Mouse (Mus musculus) right cerebral cortex, adult 18-20 months (tissue): Measurements from ENCODE around the gene Tmem214.

Experiments used
- DNase-seq: peaks from one replicate; pipeline ENCODE4 v3.0.0; 2022; ENCODE audit warnings: mixed read lengths

The Tmem214 gene

DNA sequence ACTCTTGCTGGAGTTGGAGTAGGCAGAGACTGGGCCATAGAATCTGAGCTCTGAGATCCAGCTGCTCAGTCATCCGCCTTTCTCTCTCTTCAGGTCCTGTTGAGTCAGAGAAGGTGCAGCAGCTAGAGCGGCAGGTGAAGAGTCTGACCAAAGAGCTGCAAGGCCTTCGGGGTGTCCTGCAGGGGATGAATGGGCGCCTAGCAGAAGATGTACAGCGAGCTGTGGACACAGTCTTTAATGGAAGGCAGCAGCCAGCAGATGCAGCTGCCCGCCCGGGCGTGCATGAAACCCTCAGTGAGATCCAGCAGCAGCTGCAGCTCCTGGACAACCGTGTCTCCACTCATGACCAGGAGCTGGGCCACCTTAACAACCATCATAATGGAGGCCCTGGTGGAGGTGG lies 49.0 kb downstream of the Tmem214 start:
- DNase-seq = no peak

DNA sequence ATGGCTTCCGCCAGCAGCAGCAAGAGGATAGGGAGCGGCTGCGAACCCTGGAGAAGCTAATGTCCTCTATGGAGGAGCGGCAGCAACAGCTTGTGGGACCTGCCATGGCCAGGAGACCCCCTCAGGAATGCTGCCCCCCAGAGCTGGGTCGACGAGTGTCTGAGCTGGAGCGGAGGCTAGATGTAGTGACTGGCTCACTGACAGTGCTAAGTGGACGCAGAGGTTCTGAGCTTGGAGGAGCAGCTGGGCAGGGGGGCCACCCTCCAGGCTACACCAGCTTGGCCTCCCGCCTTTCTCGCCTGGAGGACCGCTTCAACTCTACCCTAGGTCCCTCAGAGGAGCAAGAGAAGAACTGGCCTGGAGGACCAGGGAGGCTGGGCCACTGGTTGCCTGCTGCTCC lies 49.5 kb downstream of the Tmem214 start:
- DNase-seq = no peak

DNA sequence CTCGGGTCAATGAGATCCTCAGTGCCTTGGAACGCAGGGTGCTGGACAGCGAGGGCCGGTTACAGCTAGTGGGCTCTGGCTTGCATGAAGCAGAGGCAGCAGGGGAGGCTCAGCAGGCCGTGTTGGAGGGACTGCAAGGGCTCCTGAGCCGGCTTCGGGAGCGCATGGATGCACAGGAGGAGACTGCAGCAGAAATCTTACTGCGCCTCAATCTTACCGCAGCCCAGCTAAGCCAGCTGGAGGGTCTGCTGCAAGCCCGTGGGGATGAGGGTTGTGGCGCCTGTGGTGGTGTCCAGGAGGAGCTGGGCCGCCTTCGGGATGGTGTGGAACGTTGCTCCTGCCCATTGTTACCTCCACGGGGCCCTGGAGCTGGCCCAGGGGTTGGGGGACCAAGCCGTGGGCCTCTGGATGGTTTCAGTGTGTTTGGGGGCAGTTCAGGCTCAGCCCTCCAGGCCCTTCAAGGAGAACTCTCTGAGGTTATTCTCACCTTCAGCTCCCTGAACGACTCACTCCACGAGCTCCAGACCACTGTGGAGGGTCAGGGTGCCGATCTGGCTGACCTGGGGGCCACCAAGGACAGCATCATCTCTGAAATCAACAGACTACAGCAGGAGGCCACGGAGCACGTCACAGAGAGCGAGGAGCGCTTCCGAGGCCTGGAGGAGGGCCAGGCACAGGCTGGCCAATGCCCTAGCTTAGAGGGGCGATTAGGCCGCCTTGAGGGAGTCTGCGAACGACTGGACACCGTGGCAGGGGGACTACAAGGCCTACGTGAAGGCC lies 50.3 kb downstream of the Tmem214 start:
- DNase-seq = no peak

DNA sequence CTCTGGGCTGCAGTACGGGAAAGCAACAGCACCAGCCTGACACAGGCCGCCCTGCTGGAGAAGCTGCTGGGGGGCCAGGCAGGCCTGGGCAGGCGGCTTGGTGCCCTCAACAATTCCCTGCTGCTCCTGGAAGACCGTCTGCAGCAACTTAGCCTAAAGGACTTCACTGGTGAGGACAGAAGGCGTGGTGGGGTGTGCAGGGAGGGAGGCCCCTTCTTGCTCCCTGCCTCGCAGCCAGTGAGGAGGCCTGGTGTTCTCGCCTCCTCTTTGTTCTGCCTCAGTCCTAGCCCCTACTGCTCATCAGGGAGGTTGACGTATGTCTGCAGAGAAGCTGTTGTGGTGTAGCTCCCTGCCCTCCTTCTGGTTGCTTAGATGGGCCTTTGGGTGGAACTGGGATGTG lies 50.9 kb downstream of the Tmem214 start:
- DNase-seq = no peak

DNA sequence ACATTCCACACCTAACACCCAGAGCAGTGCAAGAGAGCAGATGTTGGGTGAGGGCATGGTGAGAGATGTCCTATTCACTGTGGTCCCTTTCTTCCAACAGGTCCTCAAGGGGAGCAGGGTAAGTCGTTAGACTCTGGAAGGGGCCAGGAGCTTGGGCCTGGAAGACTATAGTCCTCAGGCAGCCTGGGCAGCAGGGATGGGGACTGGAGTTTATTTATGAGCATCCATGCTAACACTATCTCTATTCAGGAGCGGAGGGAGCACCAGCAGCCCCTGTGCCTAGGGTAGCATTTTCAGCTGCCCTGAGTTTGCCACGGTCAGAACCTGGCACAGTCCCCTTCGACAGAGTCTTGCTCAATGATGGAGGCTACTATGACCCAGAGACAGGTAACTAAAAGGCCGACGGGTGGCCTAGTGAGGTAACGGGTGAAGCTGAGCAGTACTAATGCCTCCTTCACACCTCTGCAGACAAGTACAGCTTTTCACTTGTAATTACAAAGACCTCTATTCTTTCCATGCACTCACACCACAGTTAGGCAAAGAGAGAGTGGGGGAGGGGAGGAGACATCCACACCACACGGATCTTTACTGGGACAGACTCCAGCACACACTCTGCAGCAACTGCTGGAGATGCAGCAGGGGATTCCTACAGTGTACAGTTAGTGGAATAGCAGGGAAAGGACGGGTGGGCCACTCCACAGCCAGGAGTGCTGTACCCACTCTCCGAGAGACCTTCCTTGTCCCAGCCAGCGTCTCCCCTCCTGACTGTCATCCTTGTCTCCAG lies 52.2 kb downstream of the Tmem214 start:
- DNase-seq = no peak

DNA sequence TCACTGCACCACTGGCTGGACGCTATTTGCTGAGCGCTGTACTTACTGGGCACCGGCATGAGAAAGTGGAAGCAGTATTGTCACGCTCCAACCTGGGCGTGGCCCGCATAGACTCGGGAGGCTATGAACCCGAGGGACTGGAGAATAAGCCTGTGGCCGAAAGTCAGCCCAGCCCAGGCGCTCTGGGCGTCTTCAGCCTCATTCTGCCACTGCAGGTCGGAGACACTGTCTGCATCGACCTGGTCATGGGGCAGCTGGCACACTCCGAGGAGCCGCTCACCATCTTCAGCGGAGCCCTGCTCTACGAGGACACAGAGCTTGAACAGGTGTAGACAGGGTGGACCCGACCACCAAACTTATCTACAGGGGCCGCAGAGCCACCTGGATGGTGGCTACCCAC lies 52.8 kb downstream of the Tmem214 start:
- no peak for DNase-seq

DNA sequence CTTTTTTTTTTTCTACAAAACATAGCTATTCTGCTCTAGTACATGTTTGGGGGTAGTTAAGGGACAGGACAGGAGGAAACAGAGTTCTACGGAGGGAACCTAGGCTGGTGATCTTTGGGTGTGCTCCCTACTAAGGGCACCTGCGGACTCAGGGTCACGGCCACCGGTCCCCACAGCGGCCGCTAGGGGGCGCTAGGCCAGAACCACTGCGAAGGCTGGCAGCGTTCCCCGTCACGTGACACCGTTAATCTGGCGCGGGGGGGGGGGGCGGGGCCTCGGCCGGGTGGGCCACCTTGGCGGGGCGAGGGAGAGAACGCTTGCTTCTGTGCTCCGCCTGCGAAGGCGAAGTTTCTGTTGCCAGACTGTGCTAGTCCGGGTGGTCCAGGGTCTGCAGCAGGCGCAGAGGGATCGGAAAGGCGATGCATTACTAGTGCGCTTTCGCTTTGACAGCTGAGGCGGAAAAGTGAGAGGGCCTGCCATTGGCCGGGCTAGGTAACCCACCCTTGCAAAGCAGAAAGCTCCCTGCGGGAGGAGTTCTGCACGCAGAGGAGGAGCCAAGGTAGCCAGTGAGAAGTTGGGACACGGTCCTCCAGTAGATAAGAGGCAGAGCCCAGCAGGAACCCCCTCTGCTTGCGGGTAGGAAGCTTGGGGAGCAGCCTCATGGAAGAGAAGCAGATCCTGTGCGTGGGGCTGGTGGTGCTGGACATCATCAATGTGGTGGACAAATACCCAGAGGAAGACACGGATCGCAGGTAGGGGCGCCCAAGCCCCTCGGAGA lies 53.6 kb downstream of the Tmem214 start, which contains the start of gene Khk:
Gene Khk, plus strand, starts transcription at position 176 of the 778 bp plus-strand sequence.
- peak; percentile 86 for DNase-seq

DNA sequence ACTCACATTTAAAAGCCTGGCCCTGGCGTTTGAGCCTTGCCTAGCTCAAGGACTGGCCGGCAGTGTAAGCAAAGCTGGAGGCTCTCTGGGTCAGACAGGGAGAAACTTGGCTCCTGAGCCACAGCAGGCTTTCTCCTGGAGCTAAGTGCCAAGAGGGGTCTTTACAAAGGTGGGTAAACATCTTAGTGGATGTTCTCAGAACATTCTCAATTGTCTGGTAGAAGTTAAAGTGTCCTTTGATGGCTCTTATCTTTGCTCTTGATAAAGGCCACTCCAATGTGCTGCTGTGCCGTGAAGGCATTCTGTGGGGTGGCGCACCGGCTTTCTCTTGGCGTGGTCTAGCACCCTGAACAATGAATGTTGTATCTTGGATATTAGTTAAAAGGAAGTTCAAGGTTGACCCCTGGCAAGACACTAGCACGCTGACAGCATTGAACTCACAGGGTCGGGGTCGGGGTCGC lies 54.8 kb downstream of the Tmem214 start:
- no peak for DNase-seq

DNA sequence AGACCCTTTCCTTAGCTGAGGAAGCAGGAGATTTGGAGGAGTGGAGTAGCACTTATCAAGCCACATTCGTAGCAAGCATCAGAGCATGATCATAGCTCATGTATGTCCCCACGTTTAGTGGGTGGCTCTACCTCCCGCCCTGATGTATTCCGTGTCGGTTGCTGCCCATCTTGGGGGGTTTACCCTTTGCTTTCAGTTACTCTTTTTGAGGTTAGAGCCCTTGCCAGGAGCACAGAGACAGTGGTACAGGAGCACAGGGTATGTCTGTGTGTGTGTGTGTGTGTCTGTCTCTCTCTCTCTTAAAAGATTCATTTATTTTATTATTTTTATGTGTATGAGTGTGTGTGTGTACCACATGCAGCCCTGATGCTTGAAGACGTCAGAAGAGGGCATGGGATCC lies 55.3 kb downstream of the Tmem214 start:
- no peak for DNase-seq

DNA sequence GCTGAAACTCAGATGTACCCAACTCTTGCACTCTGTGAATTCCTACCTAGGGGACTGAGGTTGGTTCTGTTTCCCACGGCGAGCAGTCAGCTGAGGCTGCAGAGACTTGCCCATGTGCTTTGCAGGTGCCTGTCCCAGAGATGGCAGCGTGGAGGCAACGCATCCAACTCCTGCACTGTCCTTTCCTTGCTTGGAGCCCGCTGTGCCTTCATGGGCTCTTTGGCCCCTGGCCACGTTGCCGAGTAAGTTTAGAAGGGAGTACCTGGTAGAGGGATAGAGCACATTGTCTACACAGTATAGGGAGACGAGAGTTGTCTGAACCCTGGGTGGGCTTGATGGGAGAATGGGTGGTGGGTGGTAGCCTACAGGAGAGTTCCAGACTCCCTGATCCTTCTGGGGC lies 56.8 kb downstream of the Tmem214 start:
- no peak for DNase-seq

DNA sequence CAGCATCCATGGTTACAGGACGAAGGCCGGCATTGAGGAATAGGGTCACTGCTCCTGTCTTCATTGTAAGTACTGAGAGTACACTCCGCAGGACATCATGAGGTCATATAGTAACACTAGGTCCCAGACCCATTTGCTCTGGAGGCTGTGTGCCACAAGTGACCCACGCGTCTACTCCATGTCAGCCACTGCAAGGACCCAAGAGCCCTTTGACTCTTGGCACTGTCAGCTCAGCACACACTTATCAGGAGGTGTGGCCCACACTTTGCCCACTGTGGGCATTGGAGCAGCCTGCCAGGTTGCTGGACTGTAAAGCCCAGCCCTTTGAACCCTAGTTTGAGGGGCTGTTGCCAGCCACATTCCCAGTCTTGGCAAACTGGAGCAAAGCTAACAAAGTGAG lies 57.4 kb downstream of the Tmem214 start:
- no peak for DNase-seq

DNA sequence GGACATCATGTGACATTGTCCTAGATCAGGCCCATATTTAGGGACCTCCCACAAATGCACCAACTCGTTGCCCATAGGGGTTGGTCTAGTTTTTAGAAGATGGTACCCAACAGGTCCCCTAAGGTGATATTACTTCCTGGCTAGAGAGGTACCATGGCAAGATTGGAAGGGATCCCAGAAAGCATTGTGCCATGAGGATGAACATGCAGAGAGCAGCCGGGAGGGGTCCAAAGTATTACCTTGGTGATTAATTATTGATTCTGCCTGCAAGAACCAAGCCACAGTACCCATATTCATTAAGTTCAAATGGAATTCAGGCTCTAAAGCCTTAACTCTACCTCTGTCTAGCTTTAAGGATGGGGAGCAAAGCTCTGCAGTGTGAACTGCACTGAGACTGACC lies 58.3 kb downstream of the Tmem214 start:
- no peak for DNase-seq

DNA sequence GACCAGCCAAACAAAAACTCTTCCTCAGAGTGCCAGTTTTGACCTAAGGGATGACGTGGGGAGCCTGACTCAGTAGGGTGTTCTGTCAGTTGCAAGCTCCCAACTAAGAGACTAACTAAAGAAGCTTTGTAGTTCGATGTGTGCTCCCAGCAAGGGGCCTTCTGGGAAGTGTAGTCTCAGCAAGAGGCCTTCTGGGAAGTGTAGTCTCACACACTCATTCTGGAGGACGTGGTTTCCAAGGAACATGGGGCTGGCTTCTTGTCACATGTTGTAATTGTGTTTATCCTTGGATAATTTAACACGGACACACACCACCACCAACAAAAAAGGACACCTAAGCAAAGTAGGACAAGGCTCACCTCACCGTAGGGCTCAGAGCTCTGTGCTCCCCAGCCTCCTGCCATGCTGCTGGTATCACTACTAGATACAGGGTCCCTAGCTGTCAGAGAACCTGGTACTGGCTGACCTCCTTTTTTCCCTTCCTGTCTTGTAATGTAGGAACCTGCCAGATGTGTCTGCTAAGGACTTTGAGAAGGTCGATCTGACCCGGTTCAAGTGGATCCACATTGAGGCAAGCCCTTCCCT lies 60.2 kb downstream of the Tmem214 start:
- DNase-seq = peak; percentile 74
